Mouse (Mus musculus) C2C12 (cell line): ENCODE measurements around the gene Bcas2.

Source experiments
- CTCF ChIP-seq: IDR thresholded peaks from one replicate; pipeline ENCODE4 v1.5.1; 2011; ENCODE audit not compliant: control insufficient read depth, insufficient read depth, insufficient read length
- MYOG ChIP-seq: IDR thresholded peaks from one replicate; pipeline ENCODE4 v1.6.1; 2011; ENCODE audit not compliant: control insufficient read depth, insufficient read length; ENCODE audit errors: extremely low read depth

- TF ChIP-seq CTCF (no peak), MYOG (no peak)
Observed at GRCm38 (mm10) chr3:103141287-103141686, 30.2 kb upstream of the Bcas2 start.
